Mouse (Mus musculus) neural tube, embryonic 12.5 days (tissue): ENCODE measurements at regions not wholly inside any gene's neighbourhood (a gene's known extent, or its start where the extent isn't known, plus 50 kb on each side); places are given as distances from the start of the nearest gene placed in this dataset.

ENCODE experiments used
- ATAC-seq: fragments of 200-750 bp; cut with Nextera tagmentation; 2 replicates; pipeline ENCODE4 v1.8.0; 2017; ENCODE audit warnings: low read depth, mild to moderate bottlenecking, moderate TSS enrichment, moderate library complexity; ENCODE audit not compliant: low FRiP score
- H3K27ac ChIP-seq: fragments of 300-500 bp; sonication (generic); 2 replicates; pipeline ENCODE4 v1.5.1; 2016
- H3K27me3 ChIP-seq: fragments of 300-500 bp; sonication (generic); replicated peaks from 2 replicates; pipeline ENCODE4 v1.6.1; 2016; ENCODE audit warnings: mild to moderate bottlenecking
- H3K36me3 ChIP-seq: fragments of 300-500 bp; sonication (generic); 2 replicates; pipeline ENCODE4 v1.6.1; 2016; ENCODE audit warnings: mild to moderate bottlenecking
- H3K4me1 ChIP-seq: fragments of 300-500 bp; sonication (generic); 2 replicates; pipeline ENCODE4 v1.6.1; 2016
- H3K4me2 ChIP-seq: fragments of 300-500 bp; sonication (generic); replicated peaks from 2 replicates; pipeline ENCODE4 v1.6.1; 2016; ENCODE audit warnings: mild to moderate bottlenecking
- H3K4me3 ChIP-seq: fragments of 300-500 bp; sonication (generic); 2 replicates; pipeline ENCODE4 v1.5.1; 2016
- H3K9ac ChIP-seq: fragments of 300-500 bp; sonication (generic); 2 replicates; pipeline ENCODE4 v1.6.1; 2016; ENCODE audit warnings: mild to moderate bottlenecking
- H3K9me3 ChIP-seq: fragments of 300-500 bp; sonication (generic); 2 replicates; pipeline ENCODE4 v1.6.1; 2016; ENCODE audit warnings: mild to moderate bottlenecking
- WGBS: fragments of 180-500 bp; shearing (Covaris S2); methylation state at CpG from one replicate; pipeline ENCODE4 v1.1.7; 2016; 5-methylcytosine and 5-hydroxymethylcytosine counted together

GRCm38 (mm10) chr5:46073744-46074143 lies 216.3 kb upstream of the Lcorl start:
- Histone ChIP-seq H3K4me1 (no peaks in the 10 kb centered on the region), H3K27ac (no peak overlapping the region), H3K27me3 (no peaks in the 10 kb centered on the region), H3K9me3 (no peaks in the 10 kb centered on the region), H3K9ac (no peak overlapping the region), H3K4me2 (no peak overlapping the region), H3K4me3 (no peak overlapping the region), H3K36me3 (no peaks in the 10 kb centered on the region)
- ATAC-seq, result no peak
- WGBS, result 97% methylated on average over 1 of the region's 1 CpGs

- Histone ChIP-seq H3K4me3 (no peak overlapping the region), H3K9ac (no peak overlapping the region), H3K4me2 (no peak overlapping the region), H3K9me3 (no peaks in the 10 kb centered on the region), H3K36me3 (no peaks in the 10 kb centered on the region), H3K27ac (no peak overlapping the region), H3K27me3 (no peaks in the 10 kb centered on the region), H3K4me1 (no peaks in the 10 kb centered on the region)
- WGBS, result 66% methylated on average over 4 of the region's 4 CpGs
- ATAC-seq, result no peak
These were observed 215.7 kb upstream of the Lcorl start for GRCm38 (mm10) chr5:46073136-46073535.

GRCm38 (mm10) chr5:46059910-46060309 lies 202.5 kb upstream of the Lcorl start:
- WGBS, result 87% methylated on average over 3 of the region's 3 CpGs
- Histone ChIP-seq H3K4me2 (no peak overlapping the region), H3K9me3 (no peaks in the 10 kb centered on the region), H3K4me3 (no peak overlapping the region), H3K4me1 (no peaks in the 10 kb centered on the region), H3K9ac (no peak overlapping the region), H3K27ac (no peak overlapping the region), H3K36me3 (no peaks in the 10 kb centered on the region), H3K27me3 (no peaks in the 10 kb centered on the region)
- no peak for ATAC-seq

- no peak overlapping the region for H3K4me3 ChIP-seq
- no peak overlapping the region for H3K9ac ChIP-seq
- H3K4me2 ChIP-seq, result no peak overlapping the region
- H3K9me3 ChIP-seq, result no peaks in the 10 kb centered on the region
- no peaks in the 10 kb centered on the region for H3K36me3 ChIP-seq
- no peak overlapping the region for H3K27ac ChIP-seq
- WGBS, result 92% methylated on average over 2 of the region's 2 CpGs
- ATAC-seq, result no peak
- no peaks in the 10 kb centered on the region for H3K27me3 ChIP-seq
- 0 out of 2 replicates have a peak, but pooled peaks cover 3% of the 10 kb centered on the region for H3K4me1 ChIP-seq
These were observed 197.4 kb upstream of the Lcorl start for GRCm38 (mm10) chr5:46054850-46055249.

- Histone ChIP-seq H3K27me3 (no peaks in the 10 kb centered on the region), H3K27ac (no peak overlapping the region), H3K4me1 (no peaks in the 10 kb centered on the region), H3K36me3 (no peaks in the 10 kb centered on the region), H3K9ac (no peak overlapping the region), H3K4me2 (no peak overlapping the region), H3K9me3 (no peaks in the 10 kb centered on the region), H3K4me3 (no peak overlapping the region)
- 60% methylated on average over 6 of the region's 6 CpGs for WGBS
- ATAC-seq, result peak; percentile 73
These were observed 185.4 kb upstream of the Lcorl start for GRCm38 (mm10) chr5:46042684-46043348.

- no peak overlapping the region for H3K4me2 ChIP-seq
- no peak overlapping the region for H3K27ac ChIP-seq
- 0 out of 2 replicates have a peak, but pooled peaks have one; percentile 17 for ATAC-seq
- H3K36me3 ChIP-seq, result no peaks in the 10 kb centered on the region
- H3K27me3 ChIP-seq, result no peaks in the 10 kb centered on the region
- no peak overlapping the region for H3K9ac ChIP-seq
- no peaks in the 10 kb centered on the region for H3K9me3 ChIP-seq
- no peaks in the 10 kb centered on the region for H3K4me1 ChIP-seq
- H3K4me3 ChIP-seq, result no peak overlapping the region
- 60% methylated on average over 8 of the region's 8 CpGs for WGBS
These were observed 175.7 kb upstream of the Lcorl start for GRCm38 (mm10) chr5:46033008-46033676.

GRCm38 (mm10) chr5:46032206-46032605 lies 174.8 kb upstream of the Lcorl start:
- no peaks in the 10 kb centered on the region for H3K4me1 ChIP-seq
- ATAC-seq, result no peak
- no peaks in the 10 kb centered on the region for H3K27me3 ChIP-seq
- H3K27ac ChIP-seq, result no peak overlapping the region
- WGBS, result 89% methylated on average over 2 of the region's 2 CpGs
- no peak overlapping the region for H3K4me3 ChIP-seq
- no peak overlapping the region for H3K9ac ChIP-seq
- H3K4me2 ChIP-seq, result no peak overlapping the region
- H3K9me3 ChIP-seq, result no peaks in the 10 kb centered on the region
- no peaks in the 10 kb centered on the region for H3K36me3 ChIP-seq

- no peak for ATAC-seq
- Histone ChIP-seq H3K27ac (no peak overlapping the region), H3K36me3 (no peaks in the 10 kb centered on the region), H3K4me2 (no peak overlapping the region), H3K4me3 (no peak overlapping the region), H3K4me1 (no peaks in the 10 kb centered on the region), H3K27me3 (no peaks in the 10 kb centered on the region), H3K9ac (no peak overlapping the region), H3K9me3 (no peaks in the 10 kb centered on the region)
- 38% methylated on average over 3 of the region's 3 CpGs for WGBS
These were observed 166.7 kb upstream of the Lcorl start for GRCm38 (mm10) chr5:46024138-46024537.

GRCm38 (mm10) chr5:46023456-46023855 lies 166.0 kb upstream of the Lcorl start:
- Histone ChIP-seq H3K4me1 (no peaks in the 10 kb centered on the region), H3K9ac (no peak overlapping the region), H3K4me2 (no peak overlapping the region), H3K9me3 (no peaks in the 10 kb centered on the region), H3K27me3 (no peaks in the 10 kb centered on the region), H3K27ac (no peak overlapping the region), H3K4me3 (no peak overlapping the region), H3K36me3 (no peaks in the 10 kb centered on the region)
- WGBS, result 60% methylated on average over 6 of the region's 6 CpGs
- no peak for ATAC-seq

- Histone ChIP-seq H3K27me3 (no peaks in the 10 kb centered on the region), H3K27ac (no peak overlapping the region), H3K4me2 (no peak overlapping the region), H3K36me3 (no peaks in the 10 kb centered on the region), H3K4me3 (no peak overlapping the region), H3K4me1 (no peaks in the 10 kb centered on the region), H3K9ac (no peak overlapping the region), H3K9me3 (no peaks in the 10 kb centered on the region)
- peak; percentile 72 for ATAC-seq
- WGBS, result 63% methylated on average over 7 of the region's 7 CpGs
These were observed 164.6 kb upstream of the Lcorl start for GRCm38 (mm10) chr5:46022047-46022422.

GRCm38 (mm10) chr5:46021398-46022046 lies 164.1 kb upstream of the Lcorl start:
- H3K9ac ChIP-seq, result no peak overlapping the region
- no peak for ATAC-seq
- WGBS, result 70% methylated on average over 2 of the region's 2 CpGs

GRCm38 (mm10) chr5:46020175-46020574 lies 162.8 kb upstream of the Lcorl start:
- no peak overlapping the region for H3K27ac ChIP-seq
- no peak overlapping the region for H3K4me2 ChIP-seq
- no peak overlapping the region for H3K9ac ChIP-seq
- no peaks in the 10 kb centered on the region for H3K4me1 ChIP-seq
- no peaks in the 10 kb centered on the region for H3K9me3 ChIP-seq
- no peaks in the 10 kb centered on the region for H3K36me3 ChIP-seq
- H3K27me3 ChIP-seq, result no peaks in the 10 kb centered on the region
- 85% methylated on average over 4 of the region's 4 CpGs for WGBS
- no peak for ATAC-seq
- H3K4me3 ChIP-seq, result no peak overlapping the region

More at GRCm38 (mm10) chr5:46021398-46022046, 164.1 kb upstream of the Lcorl start:
- Histone ChIP-seq H3K4me2 (no peak overlapping the region), H3K27me3 (no peaks in the 10 kb centered on the region), H3K4me3 (no peak overlapping the region), H3K36me3 (no peaks in the 10 kb centered on the region), H3K9me3 (no peaks in the 10 kb centered on the region), H3K4me1 (no peaks in the 10 kb centered on the region), H3K27ac (no peak overlapping the region)
